Mouse (Mus musculus) cerebellum, adult 2 months (tissue): Measurements from ENCODE around the gene Elk1.

Source experiments
- CTCF ChIP-seq: fragments of 200-500 bp; IDR thresholded peaks from 2 replicates; pipeline ENCODE4 v1.5.1; 2011; ENCODE audit warnings: low read depth, mild to moderate bottlenecking, control low read depth, low read length, moderate library complexity, borderline replicate concordance; ENCODE audit not compliant: insufficient read depth
- POLR2A ChIP-seq: fragments of 200-500 bp; IDR thresholded peaks from 2 replicates; pipeline ENCODE4 v1.6.1; 2011; ENCODE audit warnings: low read length, control low read depth, borderline replicate concordance; ENCODE audit not compliant: insufficient read depth

DNA sequence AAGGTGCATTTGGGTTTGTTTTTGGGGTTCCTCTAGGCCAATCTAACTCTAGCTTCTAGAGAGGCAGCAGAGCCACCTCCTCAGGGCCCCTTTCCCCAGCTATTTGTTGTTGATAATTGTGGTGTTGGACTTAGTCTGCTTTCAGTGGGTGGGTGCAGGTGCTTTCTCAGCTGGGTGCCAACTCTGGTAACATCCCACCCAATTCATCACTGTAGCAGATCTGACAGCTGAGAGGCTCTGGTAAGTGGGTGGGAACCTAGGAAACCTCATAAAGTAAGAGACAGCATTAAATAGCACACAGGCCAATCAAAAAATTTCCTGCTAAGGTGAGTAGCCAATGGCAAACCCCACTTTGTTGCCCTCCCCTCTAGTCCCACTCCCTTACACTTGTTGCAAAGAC, 25.4 kb downstream of the Elk1 start:
- no peak for TF ChIP-seq CTCF
- no peak for TF ChIP-seq POLR2A
